Mouse (Mus musculus) limb, embryonic 10.5 days (tissue): ENCODE measurements around the gene Gm5901. TPM values are rescaled to one million over a fixed set of nuclear protein-coding genes. Genes with fewer than 3 reads are reported as not detected.
A peak's percentile ranks its signal among the peaks of the same experiment; 100 is the strongest.

ENCODE experiments used
- DNase-seq: peaks from one replicate; pipeline ENCODE4 v3.0.0-alpha.2; 2017; ENCODE audit warnings: low spot score
- H3K27ac ChIP-seq: fragments of 300-500 bp; sonication (generic); 2 replicates; pipeline ENCODE4 v1.5.1; 2016; ENCODE audit warnings: mild to moderate bottlenecking
- H3K27me3 ChIP-seq: fragments of 300-500 bp; sonication (generic); 2 replicates; pipeline ENCODE4 v1.6.1; 2016; ENCODE audit warnings: low read depth, mild to moderate bottlenecking; ENCODE audit not compliant: poor library complexity, severe bottlenecking
- H3K36me3 ChIP-seq: fragments of 300-500 bp; sonication (generic); 2 replicates; pipeline ENCODE4 v1.6.1; 2016; ENCODE audit warnings: mild to moderate bottlenecking, moderate library complexity
- H3K4me1 ChIP-seq: fragments of 300-500 bp; sonication (generic); 2 replicates; pipeline ENCODE4 v1.6.1; 2016
- H3K4me3 ChIP-seq: fragments of 300-500 bp; sonication (generic); 2 replicates; pipeline ENCODE4 v1.5.1; 2016; ENCODE audit warnings: mild to moderate bottlenecking, moderate library complexity
- H3K9me3 ChIP-seq: fragments of 300-500 bp; sonication (generic); replicated peaks from 2 replicates; pipeline ENCODE4 v1.6.1; 2016; ENCODE audit warnings: mild to moderate bottlenecking
- WGBS: fragments of 180-500 bp; shearing (Covaris S2); methylation state at CpG from one replicate; pipeline ENCODE4 v1.1.7; 2016; 5-methylcytosine and 5-hydroxymethylcytosine counted together
- polyA plus RNA-seq: library from polyadenylated mRNA; unstranded; fragments of >200 nt; fragmentation: Nextera tagmentation; extraction: Ambion mirVana; gene quantifications from 2 replicates; pipeline ENCODE4 v1.2.1, GENCODE M21; 2016

Gm5901 gene
- polyA plus RNA-seq, 1 experiment from 2014 or later = not detected

GRCm38 (mm10) chr7:105416529-105416928 lies 41.7 kb downstream of the Gm5901 start:
- 92% methylated on average over 7 of the region's 7 CpGs for WGBS

GRCm38 (mm10) chr7:105418106-105418505 lies 43.3 kb downstream of the Gm5901 start:
- Histone ChIP-seq H3K27me3 (peaks cover 7% of the 10 kb centered on the region; the same call in 1 of the 2 replicates), H3K27ac (no peak overlapping the region), H3K9me3 (no peaks in the 10 kb centered on the region), H3K36me3 (no peaks in the 10 kb centered on the region), H3K4me3 (no peak overlapping the region), H3K4me1 (no peaks in the 10 kb centered on the region)
- DNase-seq = no peak
- WGBS = 83% methylated on average over 5 of the region's 5 CpGs

More at GRCm38 (mm10) chr7:105416529-105416928, 41.7 kb downstream of the Gm5901 start:
- DNase-seq = no peak
- Histone ChIP-seq H3K27me3 (peaks cover 6% of the 10 kb centered on the region; the same call in 1 of the 2 replicates), H3K36me3 (no peaks in the 10 kb centered on the region), H3K4me1 (no peaks in the 10 kb centered on the region), H3K27ac (no peak overlapping the region), H3K9me3 (no peaks in the 10 kb centered on the region), H3K4me3 (no peak overlapping the region)

- Histone ChIP-seq H3K27me3 (peaks cover 29% of the 10 kb centered on the region), H3K4me3 (no peak overlapping the region), H3K27ac (no peak overlapping the region), H3K9me3 (no peaks in the 10 kb centered on the region), H3K36me3 (no peaks in the 10 kb centered on the region), H3K4me1 (peaks cover 8% of the 10 kb centered on the region; the same call in 1 of the 2 replicates)
- WGBS = 60% methylated on average over 2 of the region's 2 CpGs
- DNase-seq = no peak
Measured at GRCm38 (mm10) chr7:105420903-105421302, 46.1 kb downstream of the Gm5901 start.

- 18% methylated on average over 5 of the region's 5 CpGs for WGBS
- peaks cover 56% of the 10 kb centered on the region for H3K27me3 ChIP-seq
Measured at GRCm38 (mm10) chr7:105424368-105424767, 49.5 kb downstream of the Gm5901 start.

GRCm38 (mm10) chr7:105425424-105426043 lies 50.7 kb downstream of the Gm5901 start, which contains the start of gene Cckbr:
Gene Cckbr, plus strand, starts transcription at chr7:105425731.
- Histone ChIP-seq H3K27me3 (peaks cover 56% of the 10 kb centered on the region), H3K36me3 (no peaks in the 10 kb centered on the region), H3K27ac (no peak within 1 kb of the TSS; the same call in 1 of the 2 replicates), H3K9me3 (no peaks in the 10 kb centered on the region), H3K4me3 (peak within 1 kb of the TSS; percentile 50), H3K4me1 (peaks cover 11% of the 10 kb centered on the region; the same call in 1 of the 2 replicates)
- 1% methylated on average over 31 of the region's 31 CpGs for WGBS
- peak; percentile 51 for DNase-seq

More at GRCm38 (mm10) chr7:105424368-105424767, 49.5 kb downstream of the Gm5901 start:
- no peaks in the 10 kb centered on the region for H3K9me3 ChIP-seq
- H3K36me3 ChIP-seq = no peaks in the 10 kb centered on the region
- H3K4me3 ChIP-seq = no peak overlapping the region
- no peak for DNase-seq
- H3K27ac ChIP-seq = no peak overlapping the region
- peaks cover 11% of the 10 kb centered on the region; the same call in 1 of the 2 replicates for H3K4me1 ChIP-seq

GRCm38 (mm10) chr7:105426051-105426450 lies 51.2 kb downstream of the Gm5901 start:
- WGBS = under 1% methylated on average over 11 of the region's 11 CpGs
- Histone ChIP-seq H3K4me3 (peak overlapping the region; percentile 50), H3K27ac (no peak overlapping the region; the same call in 1 of the 2 replicates), H3K9me3 (no peaks in the 10 kb centered on the region), H3K27me3 (peaks cover 56% of the 10 kb centered on the region), H3K36me3 (no peaks in the 10 kb centered on the region), H3K4me1 (peaks cover 11% of the 10 kb centered on the region; the same call in 1 of the 2 replicates)
- no peak for DNase-seq

Other genes starting within 250 kb of the Gm5901 start
- gene Olfr683, start 228.0 kb upstream of the Gm5901 start, polyA plus RNA-seq = not detected in 2 replicates
- gene Olfr684, start 211.4 kb upstream of the Gm5901 start, polyA plus RNA-seq = not detected in 2 replicates
- gene Olfr685, start 189.0 kb upstream of the Gm5901 start, polyA plus RNA-seq = not detected in 2 replicates
- not detected in 2 replicates for gene Olfr686, start 167.6 kb upstream of the Gm5901 start, polyA plus RNA-seq
- gene Olfr688, start 86.9 kb upstream of the Gm5901 start, polyA plus RNA-seq = not detected in 2 replicates
- not detected in 2 replicates for gene Olfr689, start 63.9 kb upstream of the Gm5901 start, polyA plus RNA-seq
- gene Olfr690, start 40.9 kb upstream of the Gm5901 start, polyA plus RNA-seq = not detected in 2 replicates
- 0.14 and 0.15 TPM in 2 replicates for gene Olfr691, start 32.8 kb upstream of the Gm5901 start, polyA plus RNA-seq
- gene Olfr692, start 6.8 kb upstream of the Gm5901 start, polyA plus RNA-seq = not detected in 2 replicates
- gene Fam160a2, start 25.0 kb downstream of the Gm5901 start, polyA plus RNA-seq = 45.9 and 47.0 TPM in 2 replicates
- 0.05 TPM in 1 of 2 replicates, not detected in the other for gene Cnga4, start 29.5 kb downstream of the Gm5901 start, polyA plus RNA-seq
- gene Cckbr, start 50.7 kb downstream of the Gm5901 start, polyA plus RNA-seq = 0.05 TPM in 2 replicates
- 20.4 and 21.6 TPM in 2 replicates for gene Cavin3, start 107.3 kb downstream of the Gm5901 start, polyA plus RNA-seq
- gene Smpd1, start 179.3 kb downstream of the Gm5901 start, polyA plus RNA-seq = 26.1 and 31.9 TPM in 2 replicates
- gene Apbb1, start 206.6 kb downstream of the Gm5901 start, polyA plus RNA-seq = 76.9 and 81.9 TPM in 2 replicates
- gene Hpx, start 225.1 kb downstream of the Gm5901 start, polyA plus RNA-seq = 0.48 TPM in 1 of 2 replicates, not detected in the other